Comparison of ENCODE assay signal across 18 mouse cellular contexts in genomic region chr6:72949161-72949756, GRCm38 (mm10). TPM values are rescaled to one million over a fixed set of nuclear protein-coding genes. Genes with fewer than 3 reads are reported as not detected.
DNase-seq lines count a peak whose midpoint lies in the region; ATAC-seq and TF ChIP-seq lines count a peak whose summit lies in the region.
"Had no signal": no experiment of that assay in that cellular context is flagged by ENCODE, and none has a peak within 500 bp of the region (broad histone marks: within the 10 kb centered on the region; RNA-seq: fewer than 3 reads in every experiment).

No protein-coding gene starts in this region.

- H3K4me1 ChIP-seq in forebrain, embryonic 16.5 days (replicated peaks; ENCODE audit: control insufficient read depth, insufficient read depth, low read length), result no peaks in the 10 kb centered on the region
- no peaks in the 10 kb centered on the region for H3K4me1 ChIP-seq in forebrain, embryonic 12.5 days
- H3K4me1 ChIP-seq in kidney, embryonic 16.5 days (ENCODE audit: insufficient read depth, low read length), result no peaks in the 10 kb centered on the region
- H3K4me1 ChIP-seq: hindbrain, embryonic 15.5 days; neural tube, embryonic 15.5 days had no signal

- 69% methylated on average over 9 of the region's 9 CpGs for WGBS in forebrain, embryonic 16.5 days
- 87% methylated on average over 9 of the region's 9 CpGs for WGBS in forebrain, embryonic 12.5 days
- WGBS in kidney, embryonic 16.5 days, result 75% methylated on average over 9 of the region's 9 CpGs

- H3K36me3 ChIP-seq in forebrain, embryonic 16.5 days (ENCODE audit: control insufficient read depth, insufficient read depth), result no peaks in the 10 kb centered on the region
- H3K36me3 ChIP-seq in forebrain, embryonic 12.5 days (replicated peaks), result no peaks in the 10 kb centered on the region
- H3K36me3 ChIP-seq in kidney, embryonic 16.5 days (ENCODE audit: insufficient read depth, low read length), result no peaks in the 10 kb centered on the region
- H3K36me3 ChIP-seq: embryonic facial prominence, embryonic 13.5 days; hindbrain, embryonic 15.5 days; neural tube, embryonic 15.5 days had no signal

- TF ChIP-seq CTCF in brain, embryonic 14.5 days (IDR thresholded peaks at IDR 0.05; ENCODE audit: borderline replicate concordance, extremely low read depth, insufficient read depth, insufficient read length), result no peak

- no peak for TF ChIP-seq POLR2A in brain, embryonic 14.5 days (IDR thresholded peaks at IDR 0.05; ENCODE audit: borderline replicate concordance, extremely low read depth, insufficient read depth, insufficient read length, poor library complexity, severe bottlenecking)

- ATAC-seq in forebrain, embryonic 16.5 days, result peak; percentile 72
- ATAC-seq in forebrain, embryonic 12.5 days (ENCODE audit: low FRiP score), result no peak
- no peak for ATAC-seq in kidney, embryonic 16.5 days (ENCODE audit: low FRiP score, low TSS enrichment)

- DNase-seq in brain, embryonic 14.5 days (ENCODE audit: low read depth), result peak; percentile 44
- DNase-seq in layer of hippocampus, adult 9-11 months, result peak; percentile 90
- peak; percentile 75 to 78 for DNase-seq in right cerebral cortex, adult 2 months (ENCODE audit: low spot score in 2 of 2)
- no peak for DNase-seq in heart, adult 18-20 months
- no peak for DNase-seq in urinary bladder, postnatal 10 days (ENCODE audit: low spot score)
- DNase-seq: heart, adult 2 months; heart, postnatal 10 days; kidney, adult 18-20 months; kidney, postnatal 36 days; liver; lung, postnatal 10 days; thymus, postnatal 36 days had no signal

- no peak overlapping the region for H3K4me2 ChIP-seq in forebrain, embryonic 16.5 days (ENCODE audit: low read length)
- no peak overlapping the region for H3K4me2 ChIP-seq in forebrain, embryonic 12.5 days
- no peak overlapping the region for H3K4me2 ChIP-seq in kidney, embryonic 16.5 days (replicated peaks; ENCODE audit: low read depth, low read length)
- H3K4me2 ChIP-seq: embryonic facial prominence, embryonic 13.5 days; hindbrain, embryonic 15.5 days; neural tube, embryonic 15.5 days had no signal

- H3K9me3 ChIP-seq in forebrain, embryonic 16.5 days (ENCODE audit: control insufficient read depth, low read length), result no peaks in the 10 kb centered on the region
- 0 out of 2 replicates have a peak, but pooled peaks cover 5% of the 10 kb centered on the region for H3K9me3 ChIP-seq in forebrain, embryonic 12.5 days
- H3K9me3 ChIP-seq in kidney, embryonic 16.5 days (ENCODE audit: low read length), result peaks cover 5% of the 10 kb centered on the region; the same call in 1 of the 2 replicates
- H3K9me3 ChIP-seq: hindbrain, embryonic 15.5 days; neural tube, embryonic 15.5 days had no signal

- no peak overlapping the region for H3K27ac ChIP-seq in forebrain, embryonic 16.5 days (ENCODE audit: low read length)
- H3K27ac ChIP-seq in forebrain, embryonic 12.5 days, result no peak overlapping the region
- H3K27ac ChIP-seq in kidney, embryonic 16.5 days (ENCODE audit: low read length), result no peak overlapping the region
- H3K27ac ChIP-seq: embryonic facial prominence, embryonic 13.5 days; heart, adult 2 months; hindbrain, embryonic 15.5 days; neural tube, embryonic 15.5 days had no signal

- no peak overlapping the region for H3K4me3 ChIP-seq in forebrain, embryonic 16.5 days (replicated peaks; ENCODE audit: low read length)
- H3K4me3 ChIP-seq in forebrain, embryonic 12.5 days (replicated peaks), result no peak overlapping the region
- H3K4me3 ChIP-seq in kidney, embryonic 16.5 days (ENCODE audit: low read length), result no peak overlapping the region
- H3K4me3 ChIP-seq: embryonic facial prominence, embryonic 13.5 days; heart, adult 2 months; hindbrain, embryonic 15.5 days; neural tube, embryonic 15.5 days had no signal

- H3K9ac ChIP-seq in forebrain, embryonic 16.5 days (replicated peaks; ENCODE audit: low read depth, low read length), result no peak overlapping the region
- H3K9ac ChIP-seq in forebrain, embryonic 12.5 days, result no peak overlapping the region
- H3K9ac ChIP-seq in kidney, embryonic 16.5 days (replicated peaks; ENCODE audit: low read length), result no peak overlapping the region
- H3K9ac ChIP-seq: embryonic facial prominence, embryonic 13.5 days; hindbrain, embryonic 15.5 days; neural tube, embryonic 15.5 days had no signal

- no peaks in the 10 kb centered on the region for H3K27me3 ChIP-seq in forebrain, embryonic 16.5 days (replicated peaks; ENCODE audit: control insufficient read depth, insufficient read depth, low read length)
- H3K27me3 ChIP-seq in forebrain, embryonic 12.5 days, result no peaks in the 10 kb centered on the region
- no peaks in the 10 kb centered on the region for H3K27me3 ChIP-seq in kidney, embryonic 16.5 days (ENCODE audit: insufficient read depth, low read length)
- H3K27me3 ChIP-seq: embryonic facial prominence, embryonic 13.5 days; hindbrain, embryonic 15.5 days; neural tube, embryonic 15.5 days had no signal

RNA-seq across cellular contexts. Expression of gene Tmsb10, which starts 9.3 kb away (rescaled TPM):
- polyA plus RNA-seq in forebrain, embryonic 16.5 days (2015; fragmentation: Nextera tagmentation; extraction: Ambion mirVana), result 3,396 and 3,669 TPM in 2 replicates
- 4,450 and 4,576 TPM in 2 replicates for polyA plus RNA-seq in forebrain, embryonic 12.5 days (2016; fragmentation: Nextera tagmentation; extraction: Ambion mirVana)
- 2,021 and 2,994 TPM in 2 replicates for polyA plus RNA-seq in brain, embryonic 14.5 days (2012; rRNA removed)
- polyA plus RNA-seq in kidney, embryonic 16.5 days (2015; fragmentation: Nextera tagmentation; extraction: Ambion mirVana), result 1,506 and 1,750 TPM in 2 replicates
- total RNA-seq in heart, adult 18-20 months (2021), result 100 to 1,000 TPM in 1 of 2 experiments, 10 to 100 TPM in 1; 99.1 to 111 TPM

RNA-seq across cellular contexts. Expression of gene Kcmf1, which starts 49.5 kb away (rescaled TPM):
- polyA plus RNA-seq in forebrain, embryonic 16.5 days (2015; fragmentation: Nextera tagmentation; extraction: Ambion mirVana), result 31.1 and 31.7 TPM in 2 replicates
- polyA plus RNA-seq in forebrain, embryonic 12.5 days (2016; fragmentation: Nextera tagmentation; extraction: Ambion mirVana), result 29.5 and 39.0 TPM in 2 replicates
- 92.0 and 113 TPM in 2 replicates for polyA plus RNA-seq in brain, embryonic 14.5 days (2012; rRNA removed)
- polyA plus RNA-seq in kidney, embryonic 16.5 days (2015; fragmentation: Nextera tagmentation; extraction: Ambion mirVana), result 28.0 and 28.9 TPM in 2 replicates
- 100 to 1,000 TPM in 1 of 2 experiments, 10 to 100 TPM in 1; 97.7 to 104 TPM for total RNA-seq in heart, adult 18-20 months (2021)

Comparison
In these comparisons a context has a peak if more than half of its experiments do, and no peak if none do; other contexts are left out.
1. DNase-seq: peak in brain, embryonic 14.5 days (single experiment), layer of hippocampus, adult 9-11 months (single experiment) and right cerebral cortex, adult 2 months (2 of 2); none in heart, adult 18-20 months (0 of 2) and urinary bladder, postnatal 10 days (single experiment).